Mouse (Mus musculus) liver, adult 2 months (tissue): ENCODE results near the gene Ankle1. TPM values are rescaled to one million over a fixed set of nuclear protein-coding genes. Genes with fewer than 3 reads are reported as not detected.

Experiments
- DNase-seq: peaks from one replicate; pipeline ENCODE4 v3.0.0-alpha.2; 2011; ENCODE audit warnings: low read depth, low spot score; ENCODE audit errors: extremely low read depth
- H3K27ac ChIP-seq: fragments of 200-500 bp; replicated peaks from 2 replicates; pipeline ENCODE4 v1.5.1; 2012; ENCODE audit warnings: low read depth, mild to moderate bottlenecking, control low read depth, inconsistent platforms, low read length; ENCODE audit not compliant: insufficient read depth
- H3K27me3 ChIP-seq: fragments of 200-500 bp; 2 replicates; pipeline ENCODE4 v1.6.1; 2012; ENCODE audit warnings: mild to moderate bottlenecking, moderate library complexity, low read length, inconsistent platforms; ENCODE audit not compliant: control insufficient read depth, insufficient read depth
- H3K36me3 ChIP-seq: fragments of 200-500 bp; 2 replicates; pipeline ENCODE4 v1.6.1; 2012; ENCODE audit warnings: low read length, inconsistent platforms; ENCODE audit not compliant: control insufficient read depth, insufficient read depth
- H3K4me1 ChIP-seq: fragments of 200-500 bp; 2 replicates; pipeline ENCODE4 v1.6.1; 2011; ENCODE audit warnings: low read length; ENCODE audit not compliant: control insufficient read depth, insufficient read depth
- H3K4me3 ChIP-seq: fragments of 200-500 bp; 2 replicates; pipeline ENCODE4 v1.5.1; 2011; ENCODE audit warnings: low read depth, mild to moderate bottlenecking, control low read depth, low read length, moderate library complexity; ENCODE audit not compliant: insufficient read depth
- H3K79me2 ChIP-seq: fragments of 200-500 bp; 2 replicates; pipeline ENCODE4 v1.6.1; 2012; ENCODE audit warnings: inconsistent platforms, mild to moderate bottlenecking, low read length, moderate library complexity; ENCODE audit not compliant: control insufficient read depth, insufficient read depth
- H3K9ac ChIP-seq: fragments of 200-500 bp; 2 replicates; pipeline ENCODE4 v1.6.1; 2012; ENCODE audit warnings: low read depth, mild to moderate bottlenecking, control low read depth, inconsistent platforms, low read length
- CTCF ChIP-seq: fragments of 200-500 bp; IDR thresholded peaks from 2 replicates; pipeline ENCODE4 v1.5.1; 2011; ENCODE audit warnings: low read depth, low read length, control low read depth
- POLR2A ChIP-seq: fragments of 200-500 bp; IDR thresholded peaks from 2 replicates; pipeline ENCODE4 v1.6.1; 2011; ENCODE audit warnings: low read length, control low read depth; ENCODE audit not compliant: insufficient read depth; ENCODE audit errors: extremely low read depth
- WGBS: fragments of 180-500 bp; shearing (Covaris S2); methylation state at CpG from one replicate; pipeline ENCODE4 v1.1.7; 2018; 5-methylcytosine and 5-hydroxymethylcytosine counted together
- polyA plus RNA-seq: library from polyadenylated mRNA; depleted of rRNA; stranded (reverse); fragments of >200 nt; gene quantifications from 2 replicates; pipeline ENCODE4 v1.2.3, GENCODE M21; 2012
- total RNA-seq: library from RNA; depleted of rRNA; stranded (reverse); fragments of >200 nt; gene quantifications from 2 replicates; pipeline ENCODE4 v1.2.3, GENCODE M21; 2014

Gene Ankle1
- total and polyA plus RNA-seq, 2 experiments = 0.09 to 0.22 TPM

- TF ChIP-seq POLR2A = no peak
- Histone ChIP-seq H3K36me3 (peaks cover 3% of the 10 kb centered on the region; the same call in 1 of the 2 replicates), H3K79me2 (peaks cover 3% of the 10 kb centered on the region; the same call in 1 of the 2 replicates), H3K27me3 (no peaks in the 10 kb centered on the region), H3K27ac (no peak overlapping the region), H3K4me3 (no peak overlapping the region), H3K4me1 (peaks cover 12% of the 10 kb centered on the region), H3K9ac (no peak overlapping the region)
- no peak for DNase-seq
- WGBS = 94% methylated on average over 10 of the region's 10 CpGs
Measured at GRCm38 (mm10) chr8:71369040-71369718, 36.6 kb upstream of the Ankle1 start.

- TF ChIP-seq CTCF (no peak), POLR2A (no peak)
- 14% methylated on average over 5 of the region's 5 CpGs for WGBS
- Histone ChIP-seq H3K4me1 (peaks cover 21% of the 10 kb centered on the region), H3K79me2 (peaks cover 6% of the 10 kb centered on the region; the same call in 1 of the 2 replicates), H3K27ac (peak overlapping the region; percentile 38), H3K9ac (0 out of 2 replicates have a peak overlapping the region, but pooled peaks have one; percentile 13), H3K27me3 (no peaks in the 10 kb centered on the region), H3K36me3 (peaks cover 11% of the 10 kb centered on the region; the same call in 1 of the 2 replicates), H3K4me3 (no peak overlapping the region)
- DNase-seq = no peak
Measured at GRCm38 (mm10) chr8:71370711-71371235, 35.0 kb upstream of the Ankle1 start.

GRCm38 (mm10) chr8:71371236-71371848 lies 34.5 kb upstream of the Ankle1 start, which contains the start of gene Ocel1:
TSS of gene Ocel1 (plus strand) at chr8:71371298.
- Histone ChIP-seq H3K36me3 (peaks cover 11% of the 10 kb centered on the region; the same call in 1 of the 2 replicates), H3K4me1 (peaks cover 24% of the 10 kb centered on the region), H3K9ac (peak within 1 kb of the TSS; percentile 91), H3K27me3 (no peaks in the 10 kb centered on the region), H3K27ac (peak within 1 kb of the TSS; percentile 95), H3K4me3 (peak within 1 kb of the TSS; percentile 83), H3K79me2 (peaks cover 12% of the 10 kb centered on the region)
- peak; percentile 94 for TF ChIP-seq CTCF
- peak; percentile 72; the same call in 1 of the 2 replicates for TF ChIP-seq POLR2A
- DNase-seq = peak; percentile 89
- WGBS = under 1% methylated on average over 68 of the region's 68 CpGs

- peaks cover 33% of the 10 kb centered on the region for H3K4me1 ChIP-seq
- DNase-seq = no peak
- no peaks in the 10 kb centered on the region for H3K27me3 ChIP-seq
- H3K4me3 ChIP-seq = no peak overlapping the region
- H3K79me2 ChIP-seq = peaks cover 12% of the 10 kb centered on the region
- WGBS = 87% methylated on average over 12 of the region's 12 CpGs
- H3K27ac ChIP-seq = no peak overlapping the region
- peaks cover 11% of the 10 kb centered on the region for H3K36me3 ChIP-seq
- peak overlapping the region; percentile 18; the same call in 1 of the 2 replicates for H3K9ac ChIP-seq
- TF ChIP-seq POLR2A (no peak), CTCF (no peak)
Measured at GRCm38 (mm10) chr8:71372427-71372826, 33.4 kb upstream of the Ankle1 start.

GRCm38 (mm10) chr8:71373000-71373399 lies 32.8 kb upstream of the Ankle1 start:
- Histone ChIP-seq H3K9ac (no peak overlapping the region), H3K79me2 (peaks cover 9% of the 10 kb centered on the region), H3K4me1 (peaks cover 30% of the 10 kb centered on the region), H3K36me3 (peaks cover 13% of the 10 kb centered on the region), H3K27ac (no peak overlapping the region), H3K27me3 (no peaks in the 10 kb centered on the region), H3K4me3 (no peak overlapping the region)
- WGBS = 86% methylated on average over 3 of the region's 3 CpGs
- TF ChIP-seq CTCF = no peak
- TF ChIP-seq POLR2A = no peak
- DNase-seq = peak; percentile 11

- Histone ChIP-seq H3K36me3 (peaks cover 13% of the 10 kb centered on the region), H3K27me3 (no peaks in the 10 kb centered on the region), H3K27ac (peak overlapping the region; percentile 20; the same call in 1 of the 2 replicates), H3K4me3 (no peak overlapping the region), H3K9ac (no peak overlapping the region), H3K79me2 (peaks cover 23% of the 10 kb centered on the region), H3K4me1 (peaks cover 39% of the 10 kb centered on the region)
- DNase-seq = peak; percentile 45
- TF ChIP-seq POLR2A (no peak), CTCF (no peak)
- 73% methylated on average over 17 of the region's 17 CpGs for WGBS
Measured at GRCm38 (mm10) chr8:71374616-71375206, 31.1 kb upstream of the Ankle1 start.
